Mouse (Mus musculus): Measurements from ENCODE around the gene Yy1.
"Not testable (repeated sequence)": the region's sequence is repeated elsewhere in the genome, so short reads cannot be mapped to it uniquely, and the experiment has no call there.

Gene Yy1

GRCm38 (mm10) chr12:108826282-108826957 lies 33.6 kb downstream of the Yy1 start:
- no peak for DNase-seq (ENCODE audit: low spot score)

- DNase-seq (ENCODE audit: low spot score): no peak
These were observed 34.3 kb downstream of the Yy1 start for GRCm38 (mm10) chr12:108826958-108827535.

GRCm38 (mm10) chr12:108827641-108828040 lies 34.9 kb downstream of the Yy1 start:
- no peak for DNase-seq (ENCODE audit: low spot score)

GRCm38 (mm10) chr12:108829636-108830035 lies 36.9 kb downstream of the Yy1 start:
- DNase-seq (ENCODE audit: low spot score): no peak

GRCm38 (mm10) chr12:108830358-108830757 lies 37.6 kb downstream of the Yy1 start:
- no peak for DNase-seq (ENCODE audit: low spot score)

- peak; percentile 66 for DNase-seq (ENCODE audit: low spot score)
These were observed 39.3 kb downstream of the Yy1 start for GRCm38 (mm10) chr12:108831966-108832643.

GRCm38 (mm10) chr12:108832851-108833250 lies 40.1 kb downstream of the Yy1 start:
- peak; percentile 45 for DNase-seq (ENCODE audit: low spot score)

GRCm38 (mm10) chr12:108833408-108833807 lies 40.6 kb downstream of the Yy1 start:
- DNase-seq (ENCODE audit: low spot score): no peak

GRCm38 (mm10) chr12:108834337-108834736 lies 41.6 kb downstream of the Yy1 start:
- DNase-seq (ENCODE audit: low spot score): no peak

GRCm38 (mm10) chr12:108834786-108835185 lies 42.0 kb downstream of the Yy1 start:
- DNase-seq (ENCODE audit: low spot score): no peak

- no peak for DNase-seq (ENCODE audit: low spot score)
These were observed 42.6 kb downstream of the Yy1 start for GRCm38 (mm10) chr12:108835208-108835839.

- DNase-seq (ENCODE audit: low spot score): peak; percentile 97
These were observed 43.2 kb downstream of the Yy1 start, which contains the start of the genes Slc25a29 and Slc25a47 for GRCm38 (mm10) chr12:108835840-108836409. TSS of gene Slc25a29 (minus strand) at chr12:108835883. TSS of gene Slc25a47 (plus strand) at chr12:108836046.

- DNase-seq (ENCODE audit: low spot score): no peak
These were observed 43.9 kb downstream of the Yy1 start for GRCm38 (mm10) chr12:108836722-108837121.

GRCm38 (mm10) chr12:108841181-108841580 lies 48.4 kb downstream of the Yy1 start:
- no peak for DNase-seq (ENCODE audit: low spot score)

GRCm38 (mm10) chr12:108842663-108843062 lies 49.9 kb downstream of the Yy1 start:
- DNase-seq (ENCODE audit: low spot score): no peak

GRCm38 (mm10) chr12:108848033-108848432 lies 55.3 kb downstream of the Yy1 start:
- not testable (repeated sequence) for DNase-seq (ENCODE audit: low spot score)

GRCm38 (mm10) chr12:108849488-108850022 lies 56.8 kb downstream of the Yy1 start:
- DNase-seq (ENCODE audit: low spot score): no peak

GRCm38 (mm10) chr12:108850129-108850528 lies 57.4 kb downstream of the Yy1 start:
- DNase-seq (ENCODE audit: low spot score): no peak

GRCm38 (mm10) chr12:108850886-108851285 lies 58.1 kb downstream of the Yy1 start:
- no peak for DNase-seq (ENCODE audit: low spot score)

GRCm38 (mm10) chr12:108852822-108853221 lies 60.0 kb downstream of the Yy1 start:
- no peak for DNase-seq (ENCODE audit: low spot score)

GRCm38 (mm10) chr12:108855081-108855480 lies 62.3 kb downstream of the Yy1 start:
- no peak for DNase-seq (ENCODE audit: low spot score)

GRCm38 (mm10) chr12:108856186-108856585 lies 63.4 kb downstream of the Yy1 start:
- no peak for DNase-seq (ENCODE audit: low spot score)

All from layer of hippocampus, adult 11-12 months (tissue).